Mouse (Mus musculus) lung, postnatal 0 days (tissue): ENCODE results near the gene Rnf8.

ENCODE experiments used
- CTCF ChIP-seq: IDR thresholded peaks from 2 replicates; pipeline ENCODE4 v1.5.1; 2016; ENCODE audit warnings: antibody characterized with exemption, mild to moderate bottlenecking
- EP300 ChIP-seq: IDR thresholded peaks from 2 replicates; pipeline ENCODE4 v1.6.1; 2016; ENCODE audit warnings: antibody characterized with exemption, mild to moderate bottlenecking, control low read depth

DNA sequence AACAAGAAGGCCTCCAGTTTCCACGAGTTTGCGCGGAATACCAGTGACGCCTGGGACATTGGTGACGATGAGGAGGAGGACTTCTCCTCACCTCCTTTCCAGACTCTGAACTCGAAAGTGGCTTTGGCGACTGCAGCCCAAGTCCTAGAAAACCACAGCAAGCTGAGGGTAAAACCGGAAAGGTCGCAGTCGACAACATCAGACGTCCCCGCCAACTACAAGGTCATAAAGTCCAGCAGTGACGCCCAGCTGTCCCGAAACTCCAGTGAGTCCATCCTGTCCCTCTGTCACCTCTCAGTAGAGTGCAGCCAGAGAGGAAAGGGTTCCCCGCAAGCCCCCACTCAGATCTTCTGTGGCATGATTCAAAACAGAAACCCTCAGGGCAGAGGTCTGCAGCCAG lies 46.2 kb upstream of the Rnf8 start:
- TF ChIP-seq CTCF (no peak), EP300 (no peak)
